Mouse (Mus musculus): ENCODE data around the gene Tnfaip3.

Tnfaip3 gene

GRCm38 (mm10) chr10:18965601-18966000 lies 49.9 kb downstream of the Tnfaip3 start:
- DNase-seq (ENCODE audit: low read depth, low spot score), result no peak

- no peak for DNase-seq (ENCODE audit: low read depth, low spot score)
These were observed 50.6 kb downstream of the Tnfaip3 start for GRCm38 (mm10) chr10:18964856-18965255.

DNA sequence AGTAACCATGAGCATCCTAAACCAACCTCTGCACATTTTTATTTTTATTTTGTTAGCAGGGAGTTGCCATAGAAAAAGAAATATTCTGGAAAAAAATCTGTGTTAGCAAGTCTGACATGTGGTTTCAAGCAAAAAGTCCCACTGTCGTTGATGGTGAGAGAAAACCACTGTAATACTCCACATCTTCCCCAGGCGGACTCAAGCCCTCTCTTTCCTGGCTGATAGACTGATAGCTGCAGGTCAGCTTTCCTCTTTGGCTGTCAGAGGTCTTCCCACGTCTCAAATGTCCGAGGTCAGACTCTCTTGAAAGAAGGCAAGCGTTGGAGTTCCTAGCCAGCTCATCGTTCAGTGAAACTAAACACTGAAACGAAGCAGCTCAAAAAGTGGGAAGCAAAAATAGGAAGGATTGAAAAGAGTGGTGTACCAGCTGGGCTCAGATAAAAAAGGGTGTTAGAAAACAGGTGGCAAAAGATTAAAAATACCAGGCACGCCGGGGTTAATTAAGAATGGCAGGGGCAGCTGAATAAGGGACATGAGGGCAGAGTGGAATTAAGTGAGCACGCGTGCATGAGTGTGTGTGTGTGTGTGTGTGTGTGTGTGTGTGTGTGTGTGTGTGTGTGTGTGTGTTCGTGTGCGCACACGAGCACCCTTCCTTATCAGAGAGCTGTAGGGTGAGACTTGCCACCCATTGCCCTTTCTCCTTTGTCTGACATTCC lies 55.5 kb downstream of the Tnfaip3 start:
- DNase-seq (ENCODE audit: low read depth, low spot score), result no peak

GRCm38 (mm10) chr10:18953706-18954071 lies 61.8 kb downstream of the Tnfaip3 start:
- peak; percentile 36 for DNase-seq (ENCODE audit: low read depth, low spot score)

- DNase-seq (ENCODE audit: low read depth, low spot score), result no peak
These were observed 62.3 kb downstream of the Tnfaip3 start for GRCm38 (mm10) chr10:18953011-18953705.

Data from retina, postnatal 7 days (tissue).